Mouse (Mus musculus) liver, embryonic 16.5 days (tissue): ENCODE results near the gene Hoxd13. TPM values are rescaled to one million over a fixed set of nuclear protein-coding genes. Genes with fewer than 3 reads are reported as not detected.

Experiments
- ATAC-seq: fragments of 200-750 bp; cut with Nextera tagmentation; 2 replicates; pipeline ENCODE4 v1.8.0; 2017; ENCODE audit warnings: low read depth, mild to moderate bottlenecking, moderate number of reproducible peaks, moderate library complexity
- H3K27ac ChIP-seq: fragments of 300-500 bp; sonication (generic); 2 replicates; pipeline ENCODE4 v1.5.1; 2014; ENCODE audit warnings: mild to moderate bottlenecking, low read length
- H3K27me3 ChIP-seq: fragments of 300-500 bp; sonication (generic); 2 replicates; pipeline ENCODE4 v1.6.1; 2014; ENCODE audit warnings: low read depth, low read length, mixed read lengths; ENCODE audit not compliant: control insufficient read depth, insufficient read depth
- H3K36me3 ChIP-seq: fragments of 300-500 bp; sonication (generic); 2 replicates; pipeline ENCODE4 v1.6.1; 2014; ENCODE audit warnings: mild to moderate bottlenecking; ENCODE audit not compliant: control insufficient read depth, insufficient read depth
- H3K4me1 ChIP-seq: fragments of 300-500 bp; sonication (generic); 2 replicates; pipeline ENCODE4 v1.6.1; 2014; ENCODE audit warnings: low read depth, low read length, mixed read lengths; ENCODE audit not compliant: control insufficient read depth
- H3K4me2 ChIP-seq: fragments of 300-500 bp; sonication (generic); 2 replicates; pipeline ENCODE4 v1.6.1; 2014; ENCODE audit warnings: low read depth, low read length, mixed read lengths
- H3K4me3 ChIP-seq: fragments of 300-500 bp; sonication (generic); 2 replicates; pipeline ENCODE4 v1.5.1; 2014; ENCODE audit warnings: low read depth, mild to moderate bottlenecking, low read length
- H3K9ac ChIP-seq: fragments of 300-500 bp; sonication (generic); 2 replicates; pipeline ENCODE4 v1.6.1; 2014; ENCODE audit warnings: low read depth, low read length
- H3K9me3 ChIP-seq: fragments of 300-500 bp; sonication (generic); replicated peaks from 2 replicates; pipeline ENCODE4 v1.6.1; 2016; ENCODE audit warnings: low read length; ENCODE audit not compliant: control insufficient read depth
- WGBS: fragments of 180-500 bp; shearing (Covaris S2); extraction: QIAGEN DNeasy Blood & Tissue Kit; methylation state at CpG from one replicate; pipeline ENCODE4 v1.1.7; 2014; ENCODE audit not compliant: insufficient replicate concordance; 5-methylcytosine and 5-hydroxymethylcytosine counted together
- polyA plus RNA-seq: library from polyadenylated mRNA; unstranded; fragments of >200 nt; fragmentation: Nextera tagmentation; extraction: Ambion mirVana; gene quantifications from 2 replicates; pipeline ENCODE4 v1.2.1, GENCODE M21; 2015

Hoxd13 gene
- polyA plus RNA-seq, 1 experiment from 2014 or later: not detected

- H3K4me3 ChIP-seq: no peak overlapping the region
- 26% methylated on average over 4 of the region's 4 CpGs for WGBS
- no peaks in the 10 kb centered on the region for H3K36me3 ChIP-seq
- peaks cover 2% of the 10 kb centered on the region; the same call in 1 of the 2 replicates for H3K4me1 ChIP-seq
- no peak overlapping the region for H3K9ac ChIP-seq
- H3K27ac ChIP-seq: no peak overlapping the region
- no peaks in the 10 kb centered on the region for H3K9me3 ChIP-seq
- H3K4me2 ChIP-seq: no peak overlapping the region
- peaks cover 96% of the 10 kb centered on the region for H3K27me3 ChIP-seq
- no peak for ATAC-seq
Observed at GRCm38 (mm10) chr2:74708676-74709075, 40.6 kb downstream of the Hoxd13 start.

- H3K4me3 ChIP-seq: no peak overlapping the region
- H3K9me3 ChIP-seq: no peaks in the 10 kb centered on the region
- no peak overlapping the region for H3K9ac ChIP-seq
- WGBS: 12% methylated on average over 5 of the region's 5 CpGs
- no peak overlapping the region for H3K27ac ChIP-seq
- H3K4me2 ChIP-seq: no peak overlapping the region
- H3K4me1 ChIP-seq: peaks cover 2% of the 10 kb centered on the region; the same call in 1 of the 2 replicates
- H3K27me3 ChIP-seq: peaks cover 96% of the 10 kb centered on the region
- ATAC-seq: no peak
- H3K36me3 ChIP-seq: no peaks in the 10 kb centered on the region
Observed at GRCm38 (mm10) chr2:74709465-74710419, 41.6 kb downstream of the Hoxd13 start.

DNA sequence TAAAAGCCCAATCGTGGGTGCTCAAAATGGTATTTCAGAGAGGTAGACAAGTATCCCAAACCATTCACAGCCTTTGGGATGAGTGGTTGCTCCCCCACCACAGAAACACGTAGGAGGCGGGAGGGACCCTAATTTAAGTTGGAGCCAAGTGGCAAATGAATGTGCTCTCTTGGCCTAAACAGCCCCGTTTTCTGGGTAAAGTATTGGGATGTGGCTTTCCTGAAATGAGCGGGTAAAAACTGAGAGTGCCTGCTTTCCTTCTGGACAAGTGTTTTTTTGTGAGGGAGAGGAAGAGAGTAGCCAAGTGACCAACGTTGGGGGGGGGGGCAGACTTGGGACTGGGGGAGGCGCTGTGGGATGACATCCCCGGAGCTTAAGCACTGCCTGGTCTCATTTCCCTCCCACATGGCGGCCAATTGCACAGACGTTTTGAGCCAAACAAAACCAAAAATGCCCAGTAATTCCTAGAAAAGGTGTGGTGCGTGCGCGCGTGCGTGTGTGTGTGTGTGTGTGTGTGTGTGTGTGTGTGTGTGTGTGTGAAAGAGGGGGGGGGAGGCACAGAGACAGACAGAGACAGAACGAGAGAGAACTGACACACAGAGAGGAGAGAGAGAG lies 42.9 kb downstream of the Hoxd13 start:
- Histone ChIP-seq H3K27ac (no peak overlapping the region), H3K36me3 (no peaks in the 10 kb centered on the region), H3K4me3 (no peak overlapping the region), H3K4me2 (no peak overlapping the region), H3K27me3 (peaks cover 96% of the 10 kb centered on the region), H3K9ac (no peak overlapping the region), H3K4me1 (no peaks in the 10 kb centered on the region), H3K9me3 (no peaks in the 10 kb centered on the region)
- ATAC-seq: no peak
- WGBS: 2% methylated on average over 16 of the region's 16 CpGs

GRCm38 (mm10) chr2:74711721-74712621 lies 43.9 kb downstream of the Hoxd13 start, which contains the start of the genes Hoxd3 and Hoxd4:
TSS of gene Hoxd3 (plus strand) at chr2:74711927.
TSS of gene Hoxd4 (plus strand) at chr2:74711929.
- H3K27me3 ChIP-seq: peaks cover 93% of the 10 kb centered on the region
- no peaks in the 10 kb centered on the region for H3K9me3 ChIP-seq
- H3K36me3 ChIP-seq: no peaks in the 10 kb centered on the region
- H3K4me1 ChIP-seq: no peaks in the 10 kb centered on the region
- no peak within 1 kb of the TSS for H3K9ac ChIP-seq
- ATAC-seq: no peak
- H3K27ac ChIP-seq: no peak within 1 kb of the TSS
- WGBS: under 1% methylated on average over 65 of the region's 65 CpGs
- H3K4me3 ChIP-seq: peak within 1 kb of the TSS; percentile 20
- peak within 1 kb of the TSS; percentile 2; the same call in 1 of the 2 replicates for H3K4me2 ChIP-seq

GRCm38 (mm10) chr2:74713239-74714150 lies 45.4 kb downstream of the Hoxd13 start:
- no peaks in the 10 kb centered on the region for H3K36me3 ChIP-seq
- no peak for ATAC-seq
- H3K9ac ChIP-seq: no peak overlapping the region
- no peaks in the 10 kb centered on the region for H3K4me1 ChIP-seq
- H3K9me3 ChIP-seq: no peaks in the 10 kb centered on the region
- H3K27ac ChIP-seq: no peak overlapping the region
- H3K27me3 ChIP-seq: peaks cover 90% of the 10 kb centered on the region
- H3K4me2 ChIP-seq: no peak overlapping the region
- no peak overlapping the region for H3K4me3 ChIP-seq
- WGBS: 16% methylated on average over 19 of the region's 19 CpGs

DNA sequence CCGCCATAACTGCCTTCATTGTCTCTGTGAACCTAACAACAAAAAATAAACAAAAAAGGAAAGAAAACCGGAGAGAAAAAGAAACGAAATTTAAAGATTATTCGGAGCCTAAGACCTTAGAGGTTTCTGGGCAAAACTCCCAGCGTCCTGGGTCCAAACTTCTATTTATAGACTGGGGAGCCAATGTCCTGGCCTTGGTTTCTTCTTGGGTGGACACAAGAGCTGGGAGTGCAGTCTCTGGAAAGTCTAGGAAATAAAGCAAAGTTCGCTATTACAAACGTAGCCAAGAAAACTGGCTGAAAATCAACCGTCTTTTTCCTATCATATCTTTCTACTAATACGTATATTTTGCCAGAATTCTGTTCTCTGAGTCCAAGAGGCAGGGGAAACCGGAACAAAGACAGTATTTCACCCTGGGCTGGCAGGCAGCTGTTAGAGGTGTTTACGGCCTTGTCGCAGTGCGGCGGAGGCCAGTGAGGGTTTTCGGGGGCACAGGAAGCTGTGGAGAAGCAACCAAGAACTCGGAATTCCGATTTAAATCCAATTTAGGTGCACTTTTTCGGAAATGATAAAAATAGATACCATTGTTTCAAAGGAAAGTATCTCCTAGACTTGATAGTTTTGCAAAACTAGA lies 46.2 kb downstream of the Hoxd13 start:
- no peak for ATAC-seq
- no peaks in the 10 kb centered on the region for H3K9me3 ChIP-seq
- H3K4me1 ChIP-seq: no peaks in the 10 kb centered on the region
- no peaks in the 10 kb centered on the region for H3K36me3 ChIP-seq
- WGBS: 7% methylated on average over 18 of the region's 18 CpGs
- H3K4me3 ChIP-seq: no peak overlapping the region
- H3K9ac ChIP-seq: no peak overlapping the region
- H3K27ac ChIP-seq: no peak overlapping the region
- peaks cover 90% of the 10 kb centered on the region for H3K27me3 ChIP-seq
- H3K4me2 ChIP-seq: no peak overlapping the region

- H3K27ac ChIP-seq: no peak overlapping the region
- peaks cover 89% of the 10 kb centered on the region for H3K27me3 ChIP-seq
- H3K4me2 ChIP-seq: no peak overlapping the region
- no peak overlapping the region for H3K9ac ChIP-seq
- ATAC-seq: no peak
- H3K4me1 ChIP-seq: no peaks in the 10 kb centered on the region
- H3K9me3 ChIP-seq: no peaks in the 10 kb centered on the region
- 3% methylated on average over 14 of the region's 14 CpGs for WGBS
- no peak overlapping the region for H3K4me3 ChIP-seq
- no peaks in the 10 kb centered on the region for H3K36me3 ChIP-seq
Observed at GRCm38 (mm10) chr2:74714881-74715280, 46.8 kb downstream of the Hoxd13 start.
